Mouse (Mus musculus) heart, postnatal 36 days (tissue): Measurements from ENCODE around the gene Kcns1. TPM values are rescaled to one million over a fixed set of nuclear protein-coding genes. Genes with fewer than 3 reads are reported as not detected.

ENCODE experiments used
- DNase-seq, 2 experiments: peaks; one replicate each; pipeline ENCODE4 v3.0.0; 2021 to 2022
- intact Hi-C: fragments of 180-260 bp; cut with DNase I; formaldehyde crosslinking; loops from one replicate; pipeline ENCODE4 v1.15.1; 2025
- total RNA-seq, 2 experiments: library from RNA; stranded (reverse); gene quantifications; 2 replicates each; pipeline ENCODE4 v1.2.3; 2021

Kcns1 gene
- total RNA-seq, 2 experiments from 2014 or later: not detected

DNA sequence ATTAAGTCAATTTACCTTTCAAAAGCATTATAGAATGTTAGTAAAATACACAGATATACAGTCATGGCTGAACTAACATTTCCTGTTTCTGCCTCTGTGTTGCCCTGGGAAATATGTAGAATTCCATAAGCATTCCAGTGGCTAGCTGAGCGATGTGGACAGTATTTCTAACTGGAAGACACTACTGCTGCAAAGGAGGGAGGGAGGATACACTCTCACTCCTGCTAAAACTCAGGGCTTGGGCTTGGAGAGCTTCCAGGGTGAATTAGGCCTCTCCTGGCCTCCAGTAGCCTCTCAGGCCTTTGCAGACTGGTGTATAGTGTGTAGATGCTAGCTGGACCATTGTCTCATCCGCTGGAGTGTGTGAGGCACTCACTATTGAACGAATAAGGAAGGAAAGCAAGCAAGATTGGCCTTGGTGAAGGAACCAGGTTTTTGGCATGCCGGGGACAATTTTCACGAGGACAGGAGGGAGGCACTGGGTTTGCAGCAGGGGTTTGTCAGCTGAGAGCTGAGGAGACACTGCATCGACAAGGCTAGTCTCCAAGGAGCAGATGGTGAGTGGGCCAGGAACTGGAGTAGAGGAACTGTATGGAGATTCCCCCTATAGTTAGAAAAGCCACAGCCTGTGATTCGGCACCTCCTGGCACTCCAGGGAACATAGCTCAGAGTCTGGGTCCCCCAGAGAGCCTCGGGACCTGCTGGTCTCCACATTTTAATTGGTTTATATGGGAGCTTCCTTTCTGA, 3.9 kb upstream of the Kcns1 start:
- intact Hi-C loops: no loop called here
- no peak for DNase-seq

DNA sequence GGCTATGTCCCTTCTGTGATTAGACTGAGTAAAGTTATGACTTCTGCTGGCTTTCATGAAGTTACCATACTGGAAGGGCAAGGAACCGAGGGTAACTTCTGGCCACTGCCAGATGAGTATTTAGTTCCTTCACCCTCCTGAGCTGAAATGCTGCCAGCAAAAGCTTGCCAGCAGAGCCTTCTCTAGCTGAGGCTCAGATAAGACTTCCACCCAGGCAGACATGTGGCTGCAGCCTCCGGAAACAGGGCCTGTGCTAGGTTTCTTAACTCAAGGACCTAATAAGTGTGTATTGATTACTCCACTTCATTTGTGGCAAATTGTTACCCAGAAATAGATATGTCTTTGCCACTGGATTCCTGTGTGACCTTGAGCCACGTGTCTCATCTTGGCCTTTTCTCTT, 2.5 kb upstream of the Kcns1 start:
- DNase-seq: no peak
- intact Hi-C loops: no loop called here

- DNase-seq: no peak
- intact Hi-C loops: no loop called here
These were observed 587 bp downstream of the Kcns1 start for GRCm38 (mm10) chr2:164170326-164170725.

DNA sequence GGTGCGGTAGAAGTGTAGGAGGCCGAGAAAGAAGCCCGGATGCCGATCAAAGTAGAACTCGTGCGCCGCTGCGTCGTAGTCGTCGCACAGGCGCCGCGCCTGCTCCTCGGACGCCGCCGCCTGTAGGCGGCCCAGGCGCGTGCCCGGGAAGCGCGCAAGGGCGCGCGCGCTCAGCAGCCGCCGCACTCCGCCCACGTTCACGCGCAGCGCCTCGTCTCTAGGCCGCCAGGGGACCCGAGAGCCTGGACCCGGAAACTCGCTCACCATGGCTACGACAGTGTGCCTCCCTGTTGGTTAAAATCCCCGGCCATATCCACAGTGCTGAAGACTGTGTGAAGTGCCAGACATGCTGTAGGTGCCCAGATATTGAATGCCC, 2.4 kb downstream of the Kcns1 start:
- no peak for DNase-seq
- intact Hi-C loops: no loop called here

GRCm38 (mm10) chr2:164167752-164168570, 3.0 kb downstream of the Kcns1 start:
- DNase-seq: no peak
- intact Hi-C loops: no loop called here

DNA sequence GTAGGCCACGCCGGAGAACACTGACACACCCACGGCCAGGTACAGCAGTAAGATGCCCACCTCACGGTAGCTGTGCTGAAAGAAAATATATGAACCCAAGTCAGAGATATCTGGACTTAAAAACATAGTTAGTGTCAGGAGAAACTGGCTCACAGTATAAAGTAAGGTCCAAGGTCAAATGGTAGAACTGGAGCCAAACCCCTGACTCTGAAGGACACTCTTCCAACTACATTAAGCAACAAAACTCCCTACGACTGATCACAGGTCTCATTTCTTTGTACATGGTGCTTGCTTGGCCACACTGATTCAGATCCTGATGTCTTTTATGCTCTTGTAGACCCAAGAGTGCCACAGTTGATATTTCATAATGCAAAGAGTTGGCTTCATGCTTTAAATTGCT, 6.0 kb downstream of the Kcns1 start:
- DNase-seq: no peak
- intact Hi-C loops: no loop called here

DNA sequence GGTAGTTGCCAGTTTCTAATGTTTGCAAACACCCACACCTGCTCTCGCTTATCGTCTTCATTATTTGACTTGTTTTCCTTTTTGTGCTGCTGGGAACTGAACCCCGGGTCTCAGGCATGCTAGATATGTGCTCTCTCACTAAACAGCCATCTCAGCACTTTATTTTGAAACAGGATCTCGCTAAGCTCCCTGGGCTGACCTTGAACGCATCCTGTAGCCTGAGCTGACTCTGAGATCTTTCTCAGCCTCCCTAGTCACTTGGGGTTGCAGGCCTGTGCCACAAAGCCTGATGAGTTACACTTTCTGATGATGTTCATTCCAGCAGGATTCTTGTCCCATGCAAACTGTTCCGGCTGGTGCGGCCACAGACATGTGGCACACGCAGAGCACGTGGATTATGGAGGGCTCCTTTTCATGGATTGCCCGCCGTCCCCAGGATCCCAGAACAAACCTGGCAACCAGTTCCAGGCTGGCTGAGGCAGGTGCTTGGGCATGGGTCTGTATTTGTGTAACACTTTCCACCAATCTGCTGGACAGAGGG, 9.3 kb downstream of the Kcns1 start:
- no peak for DNase-seq
- intact Hi-C loops: no loop called here

- intact Hi-C loops: loop anchor here (5.0 kb wide), 1 partner anchor 397 kb away; no protein-coding TSS in a partner anchor
- DNase-seq: no peak
These were observed 12.1 kb downstream of the Kcns1 start for GRCm38 (mm10) chr2:164158838-164159237.

GRCm38 (mm10) chr2:164156158-164156557, 14.8 kb downstream of the Kcns1 start:
- DNase-seq: no peak
- intact Hi-C loops: loop anchor here (5.0 kb wide), 1 partner anchor 394 kb away; no protein-coding TSS in a partner anchor

DNA sequence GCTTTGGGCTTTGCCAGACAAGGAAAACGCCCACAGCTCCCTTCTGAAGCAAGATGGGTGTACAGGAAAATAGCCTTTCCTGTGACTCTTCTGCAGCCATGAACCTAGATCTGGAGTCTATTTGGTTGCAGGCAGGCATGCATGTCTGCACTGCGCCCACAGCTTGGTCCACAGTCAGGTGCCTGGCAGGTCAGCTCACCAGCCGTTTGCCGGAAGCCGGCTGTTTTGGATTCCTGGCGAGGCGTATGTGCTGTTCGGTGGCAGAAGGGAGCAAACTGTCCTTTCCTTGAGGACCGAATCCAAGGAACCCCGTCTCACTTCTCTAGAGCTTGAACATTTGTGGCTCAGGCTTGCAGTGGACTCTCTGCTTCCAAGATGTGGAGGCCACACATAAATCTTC, 16.9 kb downstream of the Kcns1 start:
- DNase-seq: no peak
- intact Hi-C loops: no loop called here

DNA sequence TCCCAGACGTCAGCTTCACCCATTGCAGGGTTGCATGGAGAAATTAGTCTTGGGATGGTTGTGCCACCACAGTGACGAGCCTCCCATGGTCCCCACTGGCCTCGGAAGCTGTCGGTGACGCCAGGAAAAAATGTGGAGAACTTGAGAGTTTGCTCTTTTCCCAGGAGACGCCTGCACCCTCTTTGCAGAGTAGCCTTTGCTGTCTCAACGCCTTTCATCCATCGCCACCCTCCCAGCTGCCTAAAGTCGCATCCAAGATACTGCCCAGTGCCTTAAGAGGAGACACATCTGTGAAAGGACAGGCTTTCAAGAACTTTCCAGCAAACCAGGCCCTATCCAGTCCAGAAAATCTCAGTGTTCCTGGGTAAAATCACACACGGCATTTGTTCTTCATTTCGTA, 18.6 kb downstream of the Kcns1 start:
- intact Hi-C loops: no loop called here
- no peak for DNase-seq

GRCm38 (mm10) chr2:164150086-164150760, 20.7 kb downstream of the Kcns1 start:
- intact Hi-C loops: no loop called here
- no peak for DNase-seq

DNA sequence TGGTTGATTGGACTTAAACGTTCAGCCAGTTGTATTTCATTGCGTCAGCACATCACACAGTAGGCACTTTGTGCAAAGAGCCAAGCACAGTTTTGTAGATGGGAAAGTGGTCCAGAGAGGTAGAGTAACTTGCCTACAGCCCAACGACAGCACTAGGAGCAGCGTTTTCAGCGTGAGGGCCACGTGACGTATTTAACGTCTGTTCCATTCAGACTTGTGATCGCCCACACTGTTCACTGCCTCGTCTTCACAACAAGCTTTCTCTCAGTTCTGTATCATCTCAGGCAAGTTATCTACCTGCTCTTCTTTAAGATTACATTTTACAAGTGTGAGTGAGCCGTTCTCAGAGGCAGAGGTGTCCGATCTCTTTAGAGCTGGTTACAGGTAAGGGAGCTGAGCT, 24.4 kb downstream of the Kcns1 start:
- intact Hi-C loops: no loop called here
- DNase-seq: no peak

GRCm38 (mm10) chr2:164144541-164144940, 26.4 kb downstream of the Kcns1 start:
- DNase-seq: no peak
- intact Hi-C loops: no loop called here

DNA sequence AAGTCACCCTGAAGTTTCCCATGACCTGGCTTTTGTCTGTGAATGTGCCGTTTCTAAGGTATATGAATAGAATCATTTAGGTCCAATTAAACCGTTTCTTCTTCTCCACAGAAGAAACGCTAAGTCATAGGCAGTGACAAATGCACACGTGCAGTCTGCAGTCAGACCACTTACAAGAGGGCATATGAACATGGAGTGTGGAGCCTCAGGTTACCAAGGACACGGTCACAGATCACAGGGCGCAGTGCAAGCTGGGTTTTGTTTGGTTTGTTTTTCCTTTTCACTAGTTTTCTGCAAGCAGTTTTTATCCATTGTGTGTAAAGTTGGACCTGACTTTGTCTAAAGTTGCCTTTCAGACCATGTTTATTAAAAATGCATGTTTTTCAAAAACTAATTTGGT, 26.9 kb downstream of the Kcns1 start:
- intact Hi-C loops: no loop called here
- no peak for DNase-seq

GRCm38 (mm10) chr2:164142021-164142420, 28.9 kb downstream of the Kcns1 start:
- intact Hi-C loops: no loop called here
- DNase-seq: peak; percentile 20 to 28

GRCm38 (mm10) chr2:164137754-164138153, 33.2 kb downstream of the Kcns1 start:
- no peak for DNase-seq
- intact Hi-C loops: loop anchor here (2.0 to 10.0 kb wide), 2 partner anchors 41 to 207 kb away; no protein-coding TSS in a partner anchor

DNA sequence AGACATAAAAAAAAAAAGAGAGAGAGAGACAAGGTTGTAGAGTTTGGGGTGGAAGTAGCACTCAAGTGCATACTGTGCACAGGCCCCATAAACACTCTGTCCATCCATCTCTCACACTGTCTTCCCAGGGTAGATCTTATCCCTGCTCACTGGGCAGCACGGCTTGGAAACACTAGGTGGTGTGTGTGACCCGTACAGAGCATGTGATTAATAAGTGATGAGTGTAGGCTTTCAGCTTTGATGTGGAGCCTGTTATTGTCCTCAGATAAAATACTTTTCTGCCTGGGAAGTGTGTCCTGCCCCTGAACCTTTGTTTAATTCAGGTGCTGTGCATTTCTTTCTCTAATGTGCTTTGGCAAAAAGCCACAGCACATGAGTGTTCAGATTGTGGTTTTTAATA, 34.5 kb downstream of the Kcns1 start:
- intact Hi-C loops: loop anchor here (10.0 kb wide), 1 partner anchor 208 kb away; no protein-coding TSS in a partner anchor
- DNase-seq: no peak

DNA sequence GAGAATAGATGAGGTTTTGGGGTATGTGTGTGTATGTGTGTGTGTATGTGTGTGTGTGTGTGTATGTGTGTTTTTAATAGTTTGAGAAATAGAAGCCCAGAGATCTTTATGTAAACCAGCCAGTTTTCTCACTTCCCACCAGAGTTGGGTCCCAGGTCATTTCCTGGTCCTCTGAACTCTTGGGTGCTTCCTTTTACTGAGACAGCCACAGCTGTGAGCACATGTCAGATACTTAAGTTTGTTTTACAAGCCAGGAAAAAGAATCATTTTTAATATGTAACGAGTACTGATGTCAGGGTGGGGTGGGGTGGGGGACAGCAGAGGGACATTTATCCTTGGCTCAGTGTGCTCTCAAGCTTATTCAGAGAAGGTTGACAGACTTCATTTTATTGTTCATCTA, 35.5 kb downstream of the Kcns1 start:
- DNase-seq: no peak

DNA sequence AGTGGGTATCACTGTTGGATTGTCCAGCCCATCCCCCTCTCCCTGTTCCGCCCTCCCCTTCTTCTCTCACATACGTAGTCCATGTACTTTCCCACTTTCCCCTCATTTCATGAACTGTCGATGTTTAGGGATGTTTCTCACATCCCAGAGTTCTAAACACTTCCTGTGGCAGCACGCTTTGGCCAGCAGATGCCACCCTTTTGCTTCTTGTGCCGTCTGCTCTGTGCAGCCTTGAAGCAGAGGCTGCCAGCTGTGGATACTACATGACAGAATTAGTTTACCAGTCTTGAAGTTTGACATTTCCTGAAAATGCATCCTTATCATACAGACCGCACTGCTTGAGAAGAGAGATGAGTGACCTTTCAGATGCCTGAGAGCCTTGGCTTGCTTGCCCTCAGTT, 36.4 kb downstream of the Kcns1 start:
- intact Hi-C loops: loop anchor here (10.0 kb wide), 1 partner anchor 210 kb away; no protein-coding TSS in a partner anchor
- peak in 1 of 2 experiments; percentile 21 for DNase-seq

More for the DNA sequence above, 35.5 kb downstream of the Kcns1 start:
- intact Hi-C loops: loop anchor here (10.0 kb wide), 1 partner anchor 209 kb away; no protein-coding TSS in a partner anchor

DNA sequence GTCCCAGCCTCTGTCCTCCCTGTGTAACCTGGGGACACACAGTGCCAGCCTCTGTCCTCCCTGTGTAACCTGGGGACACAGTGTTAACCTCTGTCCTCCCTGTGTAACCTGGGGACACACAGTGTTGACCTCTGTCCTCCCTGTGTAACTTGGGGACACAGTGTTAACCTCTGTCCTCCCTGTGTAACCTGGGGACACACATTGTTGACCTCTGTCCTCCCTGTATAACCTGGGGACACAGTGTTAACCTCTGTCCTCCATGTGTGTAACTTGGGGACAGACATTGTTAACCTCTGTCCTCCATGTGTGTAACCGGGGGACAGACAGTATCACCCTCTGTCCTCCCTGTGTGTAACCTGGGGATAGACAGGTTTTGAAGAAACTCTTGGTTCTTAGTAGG, 39.3 kb downstream of the Kcns1 start:
- intact Hi-C loops: loop anchor here (10.0 kb wide), 1 partner anchor 213 kb away; no protein-coding TSS in a partner anchor
- DNase-seq: no peak
